Mouse (Mus musculus): ENCODE data around the gene Schip1. TPM values are rescaled to one million over a fixed set of nuclear protein-coding genes. Genes with fewer than 3 reads are reported as not detected.
A peak's percentile ranks its signal among the peaks of the same experiment; 100 is the strongest.

Gene Schip1
- polyA plus RNA-seq, 1 experiment from 2014 or later: 43.8 TPM

- no peak overlapping the region for H3K4me3 ChIP-seq (ENCODE audit: low read depth, low read length)
- H3K9ac ChIP-seq: no peak overlapping the region; the same call in 1 of the 2 replicates
- ATAC-seq (ENCODE audit: insufficient read depth) (no peak), DNase-seq (peak; percentile 63)
- H3K27me3 ChIP-seq (ENCODE audit: insufficient read depth, low read length): no peaks in the 10 kb centered on the region
- no peaks in the 10 kb centered on the region for H3K36me3 ChIP-seq (ENCODE audit: insufficient read depth)
- H3K27ac ChIP-seq (ENCODE audit: low read depth): peak overlapping the region; percentile 58
- H3K4me1 ChIP-seq (ENCODE audit: insufficient read depth): peaks cover 4% of the 10 kb centered on the region; the same call in 1 of the 2 replicates
- WGBS: 47% methylated on average over 12 of the region's 12 CpGs
- no peaks in the 10 kb centered on the region for H3K9me3 ChIP-seq (ENCODE audit: low read depth, low read length)
- TF ChIP-seq CTCF (IDR thresholded peaks at IDR 0.05; ENCODE audit: low read depth): no peak
- no peak overlapping the region for H3K4me2 ChIP-seq
These were observed 528.7 kb downstream of the Schip1 start for GRCm38 (mm10) chr3:68593073-68593867.

DNA sequence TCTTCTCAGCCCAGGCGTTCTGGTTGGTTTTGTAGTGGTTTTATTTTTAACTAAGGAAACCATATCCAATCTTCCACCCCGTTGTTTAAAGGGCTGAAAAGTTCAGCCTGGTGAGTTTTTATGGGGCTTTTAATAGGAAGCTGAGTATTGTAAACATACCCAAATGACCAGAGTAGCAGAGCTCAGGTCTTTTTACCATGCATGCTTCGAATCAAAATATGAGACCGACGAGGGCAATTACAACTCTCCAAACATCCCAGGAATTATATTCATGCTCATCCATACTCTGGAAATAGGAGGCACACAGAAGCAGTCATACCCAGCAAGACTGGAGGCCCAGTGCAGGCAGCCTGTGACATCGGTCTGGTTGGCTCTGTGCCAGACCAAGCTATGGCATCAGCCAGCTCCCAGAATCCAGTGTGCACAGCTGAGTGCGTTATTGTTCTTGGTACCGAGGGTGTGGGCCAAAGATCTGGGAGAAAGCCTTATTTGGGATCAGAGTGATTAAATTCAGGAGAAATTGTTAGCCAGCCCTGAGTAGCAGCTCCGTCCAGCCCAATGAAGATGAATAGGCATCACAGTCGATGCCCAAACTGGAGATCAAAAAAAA is 530.8 kb downstream of the Schip1 start:
- H3K27me3 ChIP-seq (ENCODE audit: insufficient read depth, low read length): no peaks in the 10 kb centered on the region
- H3K9me3 ChIP-seq (ENCODE audit: low read depth, low read length): no peaks in the 10 kb centered on the region
- peaks cover 4% of the 10 kb centered on the region; the same call in 1 of the 2 replicates for H3K4me1 ChIP-seq (ENCODE audit: insufficient read depth)
- DNase-seq (peak; percentile 60), ATAC-seq (ENCODE audit: insufficient read depth) (no peak; the same call in 1 of the 2 replicates)
- no peak overlapping the region for H3K27ac ChIP-seq (ENCODE audit: low read depth)
- 57% methylated on average over 10 of the region's 10 CpGs for WGBS
- no peak overlapping the region for H3K9ac ChIP-seq
- no peak overlapping the region for H3K4me2 ChIP-seq
- H3K4me3 ChIP-seq (ENCODE audit: low read depth, low read length): no peak overlapping the region
- TF ChIP-seq CTCF (IDR thresholded peaks at IDR 0.05; ENCODE audit: low read depth): no peak
- H3K36me3 ChIP-seq (ENCODE audit: insufficient read depth): no peaks in the 10 kb centered on the region

GRCm38 (mm10) chr3:68596938-68597337 is 532.3 kb downstream of the Schip1 start:
- Histone ChIP-seq H3K36me3 (ENCODE audit: insufficient read depth) (no peaks in the 10 kb centered on the region), H3K4me3 (ENCODE audit: low read depth, low read length) (no peak overlapping the region), H3K9me3 (ENCODE audit: low read depth, low read length) (no peaks in the 10 kb centered on the region), H3K4me2 (no peak overlapping the region), H3K27me3 (ENCODE audit: insufficient read depth, low read length) (no peaks in the 10 kb centered on the region), H3K9ac (no peak overlapping the region), H3K27ac (ENCODE audit: low read depth) (no peak overlapping the region), H3K4me1 (ENCODE audit: insufficient read depth) (0 out of 2 replicates have a peak, but pooled peaks cover 4% of the 10 kb centered on the region)
- 91% methylated on average over 4 of the region's 4 CpGs for WGBS
- TF ChIP-seq CTCF (IDR thresholded peaks at IDR 0.05; ENCODE audit: low read depth): no peak
- DNase-seq: no peak
- ATAC-seq (ENCODE audit: insufficient read depth): no peak

- WGBS: 71% methylated on average over 9 of the region's 9 CpGs
- ATAC-seq (ENCODE audit: insufficient read depth): no peak
- H3K4me2 ChIP-seq: no peak overlapping the region
- DNase-seq: no peak
- 0 out of 2 replicates have a peak, but pooled peaks cover 3% of the 10 kb centered on the region for H3K4me1 ChIP-seq (ENCODE audit: insufficient read depth)
- no peaks in the 10 kb centered on the region for H3K36me3 ChIP-seq (ENCODE audit: insufficient read depth)
- no peaks in the 10 kb centered on the region for H3K9me3 ChIP-seq (ENCODE audit: low read depth, low read length)
- no peak for TF ChIP-seq CTCF (IDR thresholded peaks at IDR 0.05; ENCODE audit: low read depth)
- H3K27ac ChIP-seq (ENCODE audit: low read depth): no peak overlapping the region
- H3K27me3 ChIP-seq (ENCODE audit: insufficient read depth, low read length): no peaks in the 10 kb centered on the region
- no peak overlapping the region for H3K4me3 ChIP-seq (ENCODE audit: low read depth, low read length)
- no peak overlapping the region for H3K9ac ChIP-seq
These were observed 538.3 kb downstream of the Schip1 start for GRCm38 (mm10) chr3:68602891-68603290.

DNA sequence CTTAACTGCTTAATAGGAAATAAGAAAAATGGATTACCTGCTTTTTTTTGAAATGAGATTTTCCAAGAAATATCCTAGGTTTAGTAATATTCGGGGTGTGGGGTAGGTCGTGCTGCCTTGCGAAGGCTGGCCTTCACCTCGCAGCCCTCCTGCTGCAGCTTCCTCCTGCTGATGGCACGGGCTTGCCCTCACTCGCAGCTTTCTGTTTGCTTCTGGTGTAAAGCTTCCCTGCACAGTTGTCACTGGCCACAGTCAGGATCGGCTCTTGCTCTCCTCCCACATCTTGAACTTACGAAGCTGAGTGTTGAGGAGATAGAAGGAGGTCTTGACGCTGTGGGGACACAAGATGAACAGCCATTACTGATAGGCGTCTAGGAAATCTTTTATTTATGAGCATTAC is 539.9 kb downstream of the Schip1 start:
- 52% methylated on average over 10 of the region's 10 CpGs for WGBS
- Histone ChIP-seq H3K27ac (ENCODE audit: low read depth) (no peak overlapping the region), H3K36me3 (ENCODE audit: insufficient read depth) (no peaks in the 10 kb centered on the region), H3K4me1 (ENCODE audit: insufficient read depth) (0 out of 2 replicates have a peak, but pooled peaks cover 3% of the 10 kb centered on the region), H3K27me3 (ENCODE audit: insufficient read depth, low read length) (no peaks in the 10 kb centered on the region), H3K4me3 (ENCODE audit: low read depth, low read length) (no peak overlapping the region), H3K9me3 (ENCODE audit: low read depth, low read length) (no peaks in the 10 kb centered on the region), H3K4me2 (no peak overlapping the region), H3K9ac (no peak overlapping the region)
- ATAC-seq (ENCODE audit: insufficient read depth) (no peak), DNase-seq (no peak)
- TF ChIP-seq CTCF (IDR thresholded peaks at IDR 0.05; ENCODE audit: low read depth): no peak

GRCm38 (mm10) chr3:68604962-68605361 is 540.4 kb downstream of the Schip1 start:
- Histone ChIP-seq H3K4me3 (ENCODE audit: low read depth, low read length) (no peak overlapping the region), H3K4me2 (no peak overlapping the region), H3K27me3 (ENCODE audit: insufficient read depth, low read length) (no peaks in the 10 kb centered on the region), H3K36me3 (ENCODE audit: insufficient read depth) (no peaks in the 10 kb centered on the region), H3K9me3 (ENCODE audit: low read depth, low read length) (no peaks in the 10 kb centered on the region), H3K4me1 (ENCODE audit: insufficient read depth) (0 out of 2 replicates have a peak, but pooled peaks cover 3% of the 10 kb centered on the region), H3K9ac (no peak overlapping the region), H3K27ac (ENCODE audit: low read depth) (no peak overlapping the region)
- WGBS: 83% methylated on average over 10 of the region's 10 CpGs
- no peak for ATAC-seq (ENCODE audit: insufficient read depth)
- TF ChIP-seq CTCF (IDR thresholded peaks at IDR 0.05; ENCODE audit: low read depth): no peak
- DNase-seq: no peak

DNA sequence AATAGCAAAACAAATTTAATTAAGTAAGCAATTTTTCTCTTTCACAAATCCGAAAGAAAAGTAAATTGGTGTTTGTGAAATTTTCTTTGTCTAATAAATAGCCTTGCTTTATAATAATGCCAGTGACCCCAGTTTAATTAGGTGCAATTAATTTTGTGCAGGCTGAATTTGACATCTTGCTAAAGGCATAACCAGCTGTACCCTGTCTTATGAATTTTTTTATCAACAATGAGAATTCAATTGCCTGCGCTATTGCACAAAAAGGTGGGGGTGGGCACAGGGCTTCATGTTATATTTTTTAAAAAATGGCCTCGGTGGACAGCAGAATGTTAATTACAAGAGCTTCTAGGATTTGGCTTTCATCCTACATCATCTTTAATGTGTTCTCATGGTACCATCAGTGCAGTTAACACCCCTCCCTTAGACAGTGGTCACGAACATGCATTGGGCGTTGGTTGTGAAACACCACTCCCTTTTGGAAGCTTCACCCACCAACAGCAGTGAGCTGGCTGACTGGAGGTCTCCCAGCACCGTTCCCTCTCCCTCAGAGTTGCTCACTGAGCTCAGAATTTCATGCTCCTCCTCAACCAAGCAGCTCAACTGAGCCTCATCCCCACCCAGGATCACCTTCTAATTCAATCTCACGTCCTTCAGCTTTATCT is 541.5 kb downstream of the Schip1 start:
- peak; percentile 64; the same call in 1 of the 2 replicates for ATAC-seq (ENCODE audit: insufficient read depth)
- DNase-seq: peak; percentile 69
- no peak for TF ChIP-seq CTCF (IDR thresholded peaks at IDR 0.05; ENCODE audit: low read depth)
- Histone ChIP-seq H3K4me2 (no peak overlapping the region), H3K4me3 (ENCODE audit: low read depth, low read length) (no peak overlapping the region), H3K27ac (ENCODE audit: low read depth) (no peak overlapping the region), H3K4me1 (ENCODE audit: insufficient read depth) (0 out of 2 replicates have a peak, but pooled peaks cover 3% of the 10 kb centered on the region), H3K27me3 (ENCODE audit: insufficient read depth, low read length) (no peaks in the 10 kb centered on the region), H3K9ac (no peak overlapping the region), H3K9me3 (ENCODE audit: low read depth, low read length) (no peaks in the 10 kb centered on the region), H3K36me3 (ENCODE audit: insufficient read depth) (no peaks in the 10 kb centered on the region)
- WGBS: 47% methylated on average over 7 of the region's 7 CpGs

All from lung, embryonic 14.5 days (tissue).